Mouse (Mus musculus): ENCODE results near the gene Dph6. TPM values are rescaled to one million over a fixed set of nuclear protein-coding genes. Genes with fewer than 3 reads are reported as not detected.
"Not testable (repeated sequence)": the region's sequence is repeated elsewhere in the genome, so short reads cannot be mapped to it uniquely, and the experiment has no call there.

Dph6 gene
- 1 to 10 TPM; 4.6 to 7.9 TPM for total RNA-seq (2021)
- long read RNA-seq, experiment 1, transcript Dph6-203 (9 exons, 2,734 nt) = major isoform, 6 of 10 reads
- long read RNA-seq, experiment 1, partial matches to known transcripts = 0 of 10 reads
- long read RNA-seq, experiment 1, other reads (novel, unspliced or antisense) = 3 of 10 reads
- long read RNA-seq, experiment 2, partial matches to known transcripts = 1 of 5 reads
- long read RNA-seq, experiment 2, other reads (novel, unspliced or antisense) = 2 of 5 reads

DNA sequence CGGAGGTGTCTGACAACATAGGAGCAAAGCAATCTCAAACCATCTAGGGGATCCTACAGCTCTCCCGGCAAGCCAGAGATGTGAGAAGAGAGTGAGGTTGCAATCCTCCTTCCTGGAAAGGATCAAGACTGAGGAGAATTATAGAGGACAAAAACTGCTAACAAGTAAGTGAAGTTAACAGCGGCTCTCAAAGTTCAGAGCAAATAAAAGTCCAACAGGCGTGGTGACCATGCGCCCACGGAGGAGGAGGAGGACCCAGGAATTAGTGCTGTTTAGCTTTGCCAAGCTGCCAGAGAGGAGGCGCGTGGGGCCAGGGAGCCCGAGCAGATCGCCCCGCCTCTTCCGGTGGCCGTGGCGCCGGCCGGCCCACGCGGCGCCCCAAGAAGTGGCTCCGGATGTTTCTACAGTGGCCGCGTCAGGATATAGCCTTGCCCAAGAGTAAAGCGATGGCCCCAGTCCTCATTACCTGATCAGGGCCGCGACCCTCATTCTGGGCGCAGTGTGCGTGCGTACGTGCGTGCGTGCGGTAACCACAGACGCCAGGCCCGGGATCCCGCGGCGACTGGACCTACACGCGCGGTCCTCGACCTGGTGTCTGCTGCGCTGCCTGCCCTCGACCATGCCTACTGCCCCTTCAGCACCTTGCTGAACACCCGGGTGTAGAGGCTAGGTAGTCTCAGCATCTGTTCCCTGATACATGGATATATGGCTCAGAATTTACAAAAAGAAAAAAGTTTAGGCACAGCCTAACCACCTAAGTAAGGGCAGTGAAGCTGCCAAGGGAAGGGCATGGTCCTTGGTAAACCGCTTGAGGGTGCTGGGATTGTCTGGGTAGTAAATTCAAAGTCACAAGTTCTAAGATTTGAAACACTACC lies at the start of gene Dph6:
TSS of gene Dph6 (minus strand) at position 600 of the 875 bp plus-strand sequence.
- peak; percentile 83 for DNase-seq

DNA sequence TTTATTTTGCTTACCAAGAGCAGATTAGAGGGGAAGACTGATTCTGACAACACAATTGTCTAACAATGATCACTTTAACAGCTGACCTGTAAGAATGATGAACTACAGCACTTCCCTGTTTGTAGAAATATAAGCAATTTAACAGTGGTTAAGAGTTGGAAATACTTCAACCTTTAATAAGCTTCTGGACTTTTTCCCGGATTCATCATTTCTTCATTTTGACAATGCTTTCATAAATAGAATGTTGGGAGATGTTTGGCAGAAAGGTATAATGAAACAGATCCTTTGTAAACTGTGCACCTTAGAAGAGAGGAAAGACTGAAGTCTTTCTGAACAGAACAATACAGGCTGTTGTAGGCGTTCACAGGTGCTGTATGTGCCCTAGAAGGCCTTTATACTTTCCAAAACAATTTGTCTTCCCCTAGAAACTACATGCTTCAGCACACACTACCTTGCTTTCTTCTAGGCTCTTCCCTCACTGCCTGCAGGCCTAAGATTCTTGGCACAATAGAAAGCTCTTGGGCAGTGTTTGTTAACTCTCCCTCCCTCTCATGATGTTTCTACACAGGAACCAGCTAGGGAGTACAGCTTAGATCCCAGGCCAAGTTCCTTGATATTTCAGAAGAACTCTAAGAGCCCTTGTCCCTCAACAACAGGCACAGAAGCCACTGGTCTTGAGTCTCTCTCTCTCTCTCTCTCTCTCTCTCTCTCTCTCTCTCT lies 46.4 kb upstream of the Dph6 start:
- DNase-seq = no peak

GRCm38 (mm10) chr2:114691607-114692006 lies 36.8 kb upstream of the Dph6 start:
- no peak for DNase-seq

- DNase-seq = no peak
Measured at GRCm38 (mm10) chr2:114687483-114687882, 32.7 kb upstream of the Dph6 start.

GRCm38 (mm10) chr2:114687081-114687480 lies 32.3 kb upstream of the Dph6 start:
- DNase-seq = no peak

GRCm38 (mm10) chr2:114673831-114674230 lies 19.1 kb upstream of the Dph6 start:
- no peak for DNase-seq

GRCm38 (mm10) chr2:114670983-114671382 lies 16.2 kb upstream of the Dph6 start:
- no peak for DNase-seq

DNA sequence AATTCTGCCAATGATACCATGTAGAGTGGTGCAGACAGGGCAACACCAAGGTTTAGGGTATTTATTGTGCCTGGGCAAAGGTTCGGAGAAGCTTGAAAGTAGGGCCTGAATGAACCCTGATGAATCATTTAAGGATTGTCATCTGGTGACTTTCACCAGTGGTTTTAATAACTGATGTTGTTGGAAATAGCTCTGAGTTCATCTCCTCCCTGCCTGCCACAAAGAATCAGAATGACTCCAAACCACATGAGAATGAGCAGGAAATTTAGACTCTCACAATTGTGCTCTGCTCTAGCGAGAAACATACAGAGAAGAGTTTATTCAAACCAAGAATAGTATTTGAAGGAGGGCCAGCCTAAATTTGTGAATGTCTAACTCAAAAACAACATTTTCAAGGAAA lies 4.2 kb upstream of the Dph6 start:
- DNase-seq = no peak

- DNase-seq = no peak
Measured at GRCm38 (mm10) chr2:114646240-114646639, 8.5 kb downstream of the Dph6 start.

DNA sequence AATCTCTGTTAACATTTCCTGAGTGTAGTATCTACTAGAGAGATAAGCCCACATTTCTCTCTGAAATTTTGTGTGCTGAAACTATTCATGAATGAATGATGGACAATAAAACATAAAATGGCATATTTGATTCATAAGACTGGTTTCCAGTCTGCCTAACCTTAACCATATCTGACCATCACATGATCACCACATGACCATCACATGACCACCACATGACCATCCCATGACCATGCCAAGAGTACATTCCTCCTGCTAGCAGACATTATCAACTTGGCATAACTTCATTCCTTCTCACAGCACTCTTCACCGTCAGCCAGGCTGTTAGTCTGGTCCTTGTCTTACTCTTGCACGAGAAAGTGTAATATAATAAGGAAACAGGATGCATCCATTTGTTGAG lies 10.9 kb downstream of the Dph6 start:
- DNase-seq = no peak

DNA sequence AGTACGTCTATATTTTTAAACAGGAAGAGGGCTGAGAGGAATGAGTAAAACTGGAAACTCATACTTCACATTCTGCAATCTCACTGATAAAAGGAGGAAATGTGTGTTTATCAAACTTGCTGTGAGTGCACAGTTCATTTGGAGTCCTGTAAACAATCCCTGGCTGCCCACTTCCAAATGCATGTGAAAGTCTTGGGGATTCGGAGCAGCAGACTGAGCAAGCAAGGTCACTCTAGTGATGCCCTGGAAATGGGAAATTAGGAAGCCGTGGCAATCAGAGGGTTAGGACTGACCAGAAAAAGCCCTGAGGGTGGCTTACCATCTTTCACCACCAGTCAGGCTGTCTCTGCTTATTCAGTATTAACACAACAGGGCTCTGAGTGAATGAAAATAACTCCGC lies 30.1 kb downstream of the Dph6 start:
- no peak for DNase-seq

GRCm38 (mm10) chr2:114622550-114622939 lies 32.2 kb downstream of the Dph6 start:
- DNase-seq = no peak

GRCm38 (mm10) chr2:114621781-114622549 lies 32.8 kb downstream of the Dph6 start:
- DNase-seq = no peak

GRCm38 (mm10) chr2:114611576-114611975 lies 43.2 kb downstream of the Dph6 start:
- DNase-seq = no peak

GRCm38 (mm10) chr2:114610110-114610509 lies 44.7 kb downstream of the Dph6 start:
- no peak for DNase-seq

DNA sequence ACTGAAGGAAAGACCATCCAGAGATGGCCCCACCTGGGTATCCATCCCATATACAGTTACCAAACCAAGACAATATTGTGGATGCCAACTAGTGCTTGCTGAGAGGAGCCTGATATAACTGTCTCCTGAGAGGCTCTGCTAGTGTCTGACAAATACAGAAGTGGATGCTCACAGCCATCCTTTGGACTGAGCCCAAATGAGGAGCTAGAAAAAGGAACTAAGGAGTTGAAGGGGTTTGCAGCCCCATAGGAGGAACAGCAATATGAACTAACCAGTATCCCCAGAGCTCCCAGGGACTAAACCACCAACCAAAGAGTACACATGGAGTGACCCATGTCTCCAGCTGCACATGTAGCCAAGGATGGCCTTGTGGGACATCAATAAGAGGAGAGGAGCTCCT lies 49.6 kb downstream of the Dph6 start:
- DNase-seq = not testable (repeated sequence)

- DNase-seq = no peak
Measured at GRCm38 (mm10) chr2:114601174-114601573, 53.6 kb downstream of the Dph6 start.

DNA sequence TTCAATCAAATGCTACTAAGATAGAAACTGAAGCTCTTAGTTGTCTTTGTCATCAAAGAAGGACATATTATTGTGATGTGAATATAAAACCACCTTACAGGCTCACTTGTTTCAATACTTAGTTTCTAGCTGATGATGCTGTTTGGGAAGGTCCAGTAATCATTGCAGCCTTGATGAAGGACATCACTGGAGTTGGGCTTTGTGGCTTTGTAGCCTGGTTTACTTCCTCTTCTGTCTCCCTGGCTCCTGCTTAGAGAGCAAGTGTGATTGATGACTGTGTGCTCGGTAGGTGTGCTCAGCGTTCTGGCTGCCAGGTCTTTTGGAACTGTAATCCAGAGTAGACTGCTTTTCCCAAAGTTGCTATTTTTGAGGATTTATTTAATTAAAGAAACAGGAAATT lies 55.0 kb downstream of the Dph6 start:
- no peak for DNase-seq

DNA sequence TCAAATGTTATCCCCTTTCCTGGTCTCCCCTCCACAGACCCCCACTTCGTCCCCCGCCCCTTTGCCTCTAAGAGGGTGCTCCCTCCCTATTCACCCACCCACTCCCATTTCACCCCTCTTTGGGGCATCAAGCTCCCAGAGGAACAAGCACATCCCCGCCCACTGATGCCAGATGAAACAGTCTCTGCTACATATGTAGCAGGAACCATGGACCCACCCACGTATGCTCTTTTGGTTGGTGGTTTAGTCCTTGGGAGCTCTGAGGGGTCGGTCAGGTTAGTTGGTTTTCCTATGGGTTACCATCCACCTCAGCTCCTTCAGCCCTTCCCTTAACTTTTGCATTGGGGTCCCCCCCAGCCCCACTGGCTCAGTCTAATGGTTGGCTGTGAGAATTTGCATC lies 61.4 kb downstream of the Dph6 start:
- DNase-seq = no peak

GRCm38 (mm10) chr2:114580714-114581113 lies 74.0 kb downstream of the Dph6 start:
- DNase-seq = no peak

DNA sequence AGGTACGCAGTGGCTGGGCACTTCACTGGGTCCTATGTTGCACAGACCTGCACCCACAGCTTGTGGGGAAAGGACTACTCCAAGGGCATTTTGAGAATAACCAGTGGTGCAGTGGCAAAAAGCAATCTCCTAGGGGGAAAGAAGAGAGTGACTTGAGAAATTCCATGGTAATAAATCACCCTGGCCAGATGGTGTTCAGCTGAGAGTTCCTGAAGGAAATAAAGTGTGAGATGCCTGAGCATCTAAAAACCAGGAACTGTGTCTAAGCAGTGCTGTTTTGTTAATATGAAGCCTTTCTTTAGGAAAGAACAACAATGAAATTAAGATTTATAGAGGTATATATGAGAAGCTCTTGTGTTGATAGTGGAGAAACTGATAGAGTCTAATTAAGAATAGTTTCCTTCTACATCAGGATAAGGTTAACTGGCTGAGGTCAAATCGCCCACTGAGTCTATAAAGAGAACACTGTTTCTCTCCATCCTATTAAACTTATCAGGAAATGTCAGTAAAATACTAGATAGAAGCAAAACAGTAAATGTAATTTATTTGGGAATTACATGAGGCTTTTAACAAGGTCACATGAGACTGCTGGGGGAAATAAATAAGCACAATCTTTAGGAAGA lies 111.7 kb downstream of the Dph6 start:
- no peak for DNase-seq

GRCm38 (mm10) chr2:114542325-114542724 lies 112.4 kb downstream of the Dph6 start:
- DNase-seq = no peak

Data from gastrocnemius, postnatal 10 days (tissue).